Mouse (Mus musculus) olfactory bulb, adult 2 months (tissue): ENCODE data around the gene Btbd9.

Experiments used
- CTCF ChIP-seq: fragments of 200-500 bp; IDR thresholded peaks from 2 replicates; pipeline ENCODE4 v1.5.1; 2012; ENCODE audit warnings: low read depth, mild to moderate bottlenecking, low read length, moderate library complexity; ENCODE audit not compliant: insufficient read depth
- POLR2A ChIP-seq: fragments of 200-500 bp; IDR thresholded peaks from 2 replicates; pipeline ENCODE4 v1.6.1; 2012; ENCODE audit warnings: mild to moderate bottlenecking, low read depth, low read length, moderate library complexity; ENCODE audit not compliant: insufficient read depth

GRCm38 (mm10) chr17:30604296-30604695, 28.0 kb upstream of the Btbd9 start:
- no peak for TF ChIP-seq CTCF
- no peak for TF ChIP-seq POLR2A
